Mouse (Mus musculus) megakaryocyte, embryonic 14.5 days (primary cell): Measurements from ENCODE around the gene Scn1b.

Experiments used
- FLI1 ChIP-seq: IDR thresholded peaks from 2 replicates; pipeline ENCODE4 v1.6.1; 2012; ENCODE audit warnings: low read length, inconsistent platforms, mixed read lengths
- GATA1 ChIP-seq: IDR thresholded peaks from 3 replicates; pipeline ENCODE4 v1.6.1; 2012; ENCODE audit warnings: mixed read lengths, low read length, inconsistent platforms, borderline replicate concordance

GRCm38 (mm10) chr7:31156034-31156928 is 29.5 kb upstream of the Scn1b start:
- TF ChIP-seq FLI1 (no peak), GATA1 (no peak)
